Mouse (Mus musculus) monocyte, adult 5-6 weeks (primary cell): ENCODE data around the gene Ddx46. TPM values are rescaled to one million over a fixed set of nuclear protein-coding genes. Genes with fewer than 3 reads are reported as not detected.
A peak's percentile ranks its signal among the peaks of the same experiment; 100 is the strongest.

Source experiments
- ATAC-seq: fragments of 153-309, 156-312 bp; replicated peaks from 2 replicates; pipeline ENCODE4 v1.8.0; 2017; ENCODE audit warnings: mild to moderate bottlenecking; ENCODE audit not compliant: low TSS enrichment, insufficient number of reproducible peaks, severe bottlenecking, poor library complexity, low FRiP score
- total RNA-seq: library from RNA; stranded (forward); fragments of 200-1000, 200-491, 200-594 nt; gene quantifications from 3 replicates; pipeline ENCODE4 v1.2.3, GENCODE M21; 2017

Gene Ddx46
- total RNA-seq, 1 experiment from 2014 or later, result 145 TPM

- no peak for ATAC-seq
These were observed 69.5 kb downstream of the Ddx46 start for GRCm38 (mm10) chr13:55704301-55704700.

GRCm38 (mm10) chr13:55712846-55713245, 78.0 kb downstream of the Ddx46 start:
- ATAC-seq, result no peak

DNA sequence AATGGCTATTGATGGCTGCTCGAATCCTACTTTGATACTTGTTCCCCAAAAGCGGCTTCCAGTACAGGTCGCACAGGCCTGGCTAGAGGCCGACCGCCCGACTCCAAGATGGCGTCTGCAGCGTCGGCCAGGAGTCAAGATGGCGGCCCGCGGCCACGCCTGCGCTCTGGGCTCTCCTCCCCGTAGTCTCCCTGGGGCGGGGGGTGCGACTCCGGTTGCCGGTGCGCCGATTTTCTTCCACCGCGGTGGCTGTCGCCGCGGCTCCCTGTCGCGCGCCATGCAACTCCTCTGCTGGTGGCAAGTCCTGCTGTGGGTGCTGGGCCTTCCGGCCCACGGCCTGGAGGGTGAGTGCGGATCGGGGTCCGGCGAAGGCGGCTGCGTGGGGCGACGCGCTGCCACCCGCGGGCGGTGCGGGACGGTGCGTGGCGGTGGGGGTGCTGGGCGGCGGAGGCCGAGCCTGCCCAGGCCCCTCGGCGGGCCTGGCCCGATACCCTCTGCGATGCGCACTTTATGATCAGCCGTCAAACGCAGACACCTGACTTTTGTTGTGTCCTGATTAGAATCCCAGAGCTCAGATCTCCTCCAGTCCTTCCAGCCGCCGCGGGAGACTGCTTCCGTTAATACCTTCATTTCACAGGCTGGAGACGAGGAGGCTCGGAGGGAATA, 79.8 kb downstream of the Ddx46 start, which contains the start of gene Txndc15:
Txndc15 (plus strand) TSS at position 150 of the 666 bp plus-strand sequence.
- peak; percentile 89 for ATAC-seq

GRCm38 (mm10) chr13:55715167-55715512, 80.3 kb downstream of the Ddx46 start:
- no peak for ATAC-seq

- ATAC-seq, result no peak
These were observed 81.2 kb downstream of the Ddx46 start for GRCm38 (mm10) chr13:55715908-55716510.

GRCm38 (mm10) chr13:55721516-55721915, 86.7 kb downstream of the Ddx46 start:
- no peak for ATAC-seq

DNA sequence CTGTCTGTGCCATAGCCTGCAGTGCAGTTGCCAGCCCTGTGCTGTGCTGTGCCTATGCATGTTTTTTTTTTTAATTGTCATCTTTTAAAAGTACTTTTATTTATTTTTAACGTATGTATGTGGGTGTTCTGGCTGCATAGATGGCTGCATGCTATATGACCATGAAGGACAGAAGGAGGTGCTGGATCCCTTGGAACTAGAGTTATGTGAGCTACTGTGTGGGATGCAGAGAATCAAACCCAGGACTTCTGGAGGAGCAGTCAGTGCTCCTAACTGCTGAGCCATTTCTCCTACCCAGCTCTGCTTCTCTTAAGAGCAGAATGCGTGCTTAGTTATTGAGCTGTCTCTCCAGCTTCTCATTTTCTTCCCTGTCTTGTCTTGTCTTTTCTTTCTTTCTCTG, 87.2 kb downstream of the Ddx46 start:
- no peak for ATAC-seq

GRCm38 (mm10) chr13:55726598-55727119, 91.8 kb downstream of the Ddx46 start:
- ATAC-seq, result no peak

- peak; percentile 60 for ATAC-seq
These were observed 92.5 kb downstream of the Ddx46 start, which contains the start of gene Pcbd2 for GRCm38 (mm10) chr13:55727120-55727838. Gene Pcbd2 (plus strand): TSS chr13:55727368.

DNA sequence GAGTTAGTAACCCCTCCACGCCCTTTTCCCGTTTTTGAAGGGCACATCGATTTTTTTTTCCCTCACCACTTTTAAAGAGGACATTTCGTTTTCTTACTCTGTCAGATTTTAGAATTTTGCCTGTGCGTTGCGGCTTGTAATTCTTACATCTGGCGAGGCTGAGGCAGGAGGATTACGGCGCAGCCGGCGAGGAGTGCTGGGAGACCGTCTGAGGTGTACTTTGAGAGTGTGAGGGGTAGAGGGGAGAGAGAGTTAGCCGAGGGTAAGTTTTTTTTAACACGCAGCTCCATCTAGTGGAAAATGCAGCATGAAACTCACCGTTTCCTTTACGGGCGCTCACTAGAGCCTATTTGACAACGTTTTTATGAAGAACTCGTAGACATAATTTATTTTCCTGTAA, 93.0 kb downstream of the Ddx46 start:
- peak; percentile 59 for ATAC-seq

GRCm38 (mm10) chr13:55730716-55731115, 95.9 kb downstream of the Ddx46 start:
- no peak for ATAC-seq

Other genes with a start within 250 kb of the Ddx46 start
- gene Slc34a1, start 236.8 kb upstream of the Ddx46 start, total RNA-seq, result not detected in 3 replicates
- not detected in 3 replicates for gene Pfn3, start 219.8 kb upstream of the Ddx46 start, total RNA-seq
- 0.11 to 0.95 TPM in 2 of 3 replicates, not detected in the other for gene F12, start 208.2 kb upstream of the Ddx46 start, total RNA-seq
- gene Grk6, start 190.0 kb upstream of the Ddx46 start, total RNA-seq, result 179 to 219 TPM (median 207 TPM) in 3 replicates
- 2.2 to 3.8 TPM in 2 of 3 replicates, not detected in the other for gene Prr7, start 170.8 kb upstream of the Ddx46 start, total RNA-seq
- gene Dbn1, start 146.9 kb upstream of the Ddx46 start, total RNA-seq, result 0.58 TPM in 1 of 3 replicates, not detected in the others
- gene Pdlim7, start 121.4 kb upstream of the Ddx46 start, total RNA-seq, result 4.7 to 13.5 TPM (median 10.5 TPM) in 3 replicates
- gene Dok3, start 105.7 kb upstream of the Ddx46 start, total RNA-seq, result 86.5 to 105 TPM (median 104 TPM) in 3 replicates
- 67.7 to 76.2 TPM (median 71.8 TPM) in 3 replicates for gene Ddx41, start 98.4 kb upstream of the Ddx46 start, total RNA-seq
- 37.8 to 73.6 TPM (median 40.6 TPM) in 3 replicates for gene Fam193b, start 63.9 kb upstream of the Ddx46 start, total RNA-seq
- 150 to 192 TPM (median 183 TPM) in 3 replicates for gene Tmed9, start 61.3 kb upstream of the Ddx46 start, total RNA-seq
- 23.1 to 47.1 TPM (median 26.2 TPM) in 3 replicates for gene B4galt7, start 35.1 kb upstream of the Ddx46 start, total RNA-seq
- gene Caml, start 12.0 kb upstream of the Ddx46 start, total RNA-seq, result 26.6 to 41.4 TPM (median 37.6 TPM) in 3 replicates
- 37.5 to 51.1 TPM (median 49.4 TPM) in 3 replicates for gene B230219D22Rik, start 58.1 kb downstream of the Ddx46 start, total RNA-seq
- 27.3 to 47.8 TPM (median 47.6 TPM) in 3 replicates for gene Txndc15, start 79.6 kb downstream of the Ddx46 start, total RNA-seq
- gene Pcbd2, start 92.3 kb downstream of the Ddx46 start, total RNA-seq, result 18.4 to 47.8 TPM (median 21.5 TPM) in 3 replicates
- gene Catsper3, start 149.5 kb downstream of the Ddx46 start, total RNA-seq, result not detected in 3 replicates
- gene Pitx1, start 201.2 kb downstream of the Ddx46 start, total RNA-seq, result not detected in 3 replicates